Comparison of ENCODE assay signal across 29 mouse cellular contexts in genomic region chr13:52576021-52576614, GRCm38 (mm10). TPM values are rescaled to one million over a fixed set of nuclear protein-coding genes. Genes with fewer than 3 reads are reported as not detected.
A peak's percentile ranks its signal among the peaks of the same experiment; 100 is the strongest.
DNase-seq lines count a peak whose midpoint lies in the region; ATAC-seq and TF ChIP-seq lines count a peak whose summit lies in the region.
"Had no signal": no experiment of that assay in that cellular context is flagged by ENCODE, and none has a peak within 500 bp of the region (broad histone marks: within the 10 kb centered on the region; RNA-seq: fewer than 3 reads in every experiment).

No protein-coding gene starts in this region.

- H3K27me3 ChIP-seq in heart, embryonic 12.5 days (replicated peaks), result no peaks in the 10 kb centered on the region
- H3K27me3 ChIP-seq in megakaryocyte, embryonic 14.5 days (replicated peaks), result no peaks in the 10 kb centered on the region
- no peaks in the 10 kb centered on the region for H3K27me3 ChIP-seq in CH12.LX (replicated peaks)
- H3K27me3 ChIP-seq: embryonic facial prominence, embryonic 12.5 days; intestine, embryonic 15.5 days; kidney, embryonic 15.5 days; liver, embryonic 15.5 days had no signal

- no peaks in the 10 kb centered on the region for H3K36me3 ChIP-seq in heart, embryonic 12.5 days
- H3K36me3 ChIP-seq in megakaryocyte, embryonic 14.5 days (replicated peaks; ENCODE audit: low read length), result peaks cover 10% of the 10 kb centered on the region
- H3K36me3 ChIP-seq in CH12.LX (replicated peaks in 1 of 2; ENCODE audit: control insufficient read depth in 1 of 2, insufficient read depth in 1 of 2, low read length in 1 of 2) (no peaks in the 10 kb centered on the region), macrophage (ENCODE audit: inconsistent target) (no peaks in the 10 kb centered on the region)
- H3K36me3 ChIP-seq: embryonic facial prominence, embryonic 12.5 days; forebrain, embryonic 12.5 days; hindbrain, embryonic 10.5 days; intestine, embryonic 15.5 days; kidney, embryonic 15.5 days; limb, embryonic 12.5 days; liver, embryonic 15.5 days had no signal

- 0 out of 2 replicates have a peak, but pooled peaks cover 2% of the 10 kb centered on the region for H3K9me3 ChIP-seq in heart, embryonic 12.5 days (replicated peaks)
- peaks cover 4% of the 10 kb centered on the region; the same call in 1 of the 2 replicates for H3K9me3 ChIP-seq in megakaryocyte, embryonic 14.5 days
- peaks cover 7% of the 10 kb centered on the region for H3K9me3 ChIP-seq in CH12.LX (replicated peaks; ENCODE audit: low read length)
- H3K9me3 ChIP-seq: embryonic facial prominence, embryonic 12.5 days; forebrain, embryonic 12.5 days; hindbrain, embryonic 10.5 days; intestine, embryonic 15.5 days; kidney, embryonic 15.5 days; limb, embryonic 12.5 days; liver, embryonic 15.5 days had no signal

- peak overlapping the region; percentile 3; the same call in 1 of the 2 replicates for H3K9ac ChIP-seq in heart, embryonic 12.5 days
- H3K9ac ChIP-seq in CH12.LX (ENCODE audit: insufficient read depth, low read depth), result no peak overlapping the region
- H3K9ac ChIP-seq: embryonic facial prominence, embryonic 12.5 days; forebrain, embryonic 12.5 days; intestine, embryonic 15.5 days; kidney, embryonic 15.5 days; limb, embryonic 12.5 days; liver, embryonic 15.5 days had no signal

- no peak; the same call in 1 of the 2 replicates for TF ChIP-seq RAD21 in CH12.LX (IDR thresholded peaks at IDR 0.05; ENCODE audit: low read depth, low read length)

- in situ Hi-C loops in CH12.LX (cut with MboI; ENCODE audit: low pct_ligation_motif_present, low pct_unique_long_range_greater_than_20kb, low sequenced_read_pairs), result no loop called here

- H3K4me2 ChIP-seq in heart, embryonic 12.5 days, result no peak overlapping the region; the same call in 1 of the 2 replicates
- H3K4me2 ChIP-seq in CH12.LX (ENCODE audit: insufficient read depth, low read depth, poor library complexity, severe bottlenecking), result peak overlapping the region; percentile 9
- H3K4me2 ChIP-seq: embryonic facial prominence, embryonic 12.5 days; forebrain, embryonic 12.5 days; intestine, embryonic 15.5 days; limb, embryonic 12.5 days; liver, embryonic 15.5 days; midbrain, embryonic 11.5 days had no signal

- no peak for DNase-seq in heart, adult 11 months
- no peak for DNase-seq in CH12.LX (ENCODE audit: extremely low read depth)
- no peak for DNase-seq in thymus, postnatal 10 days (ENCODE audit: low spot score in 2 of 2)
- DNase-seq: adrenal gland, adult 2 months; B cell, adult 2 months; cerebellum, adult 18-20 months; cerebellum, postnatal 14 days; gastrocnemius, postnatal 25 days; kidney, postnatal 36 days; lung, postnatal 4 days; right cerebral cortex, postnatal 25 days; thymus, adult 2 months had no signal

- H3K79me2 ChIP-seq in CH12.LX (replicated peaks; ENCODE audit: control insufficient read depth, extremely low read depth, insufficient read depth, poor library complexity, severe bottlenecking) (no peaks in the 10 kb centered on the region), macrophage (ENCODE audit: inconsistent target) (no peaks in the 10 kb centered on the region)

- ATAC-seq in heart, embryonic 12.5 days (ENCODE audit: insufficient number of reproducible peaks, low FRiP score), result no peak
- ATAC-seq in megakaryocyte, adult 5-6 weeks (ENCODE audit: poor library complexity, severe bottlenecking), result no peak
- ATAC-seq: hindbrain, embryonic 16.5 days; intestine, embryonic 15.5 days had no signal

- H3K27ac ChIP-seq in heart, embryonic 12.5 days (ENCODE audit: poor library complexity, severe bottlenecking), result peak overlapping the region; percentile 87; the same call in 1 of the 2 replicates
- H3K27ac ChIP-seq in CH12.LX (ENCODE audit: insufficient read depth, low read depth), result peak overlapping the region; percentile 20
- H3K27ac ChIP-seq in macrophage, result peak overlapping the region; percentile 44
- H3K27ac ChIP-seq: embryonic facial prominence, embryonic 12.5 days; forebrain, embryonic 12.5 days; intestine, embryonic 15.5 days; limb, embryonic 12.5 days; liver, embryonic 15.5 days; stomach, postnatal 0 days had no signal

- peaks cover 39% of the 10 kb centered on the region for H3K4me1 ChIP-seq in heart, embryonic 12.5 days (replicated peaks)
- peaks cover 99% of the 10 kb centered on the region for H3K4me1 ChIP-seq in megakaryocyte, embryonic 14.5 days
- H3K4me1 ChIP-seq in CH12.LX (ENCODE audit: control insufficient read depth in 1 of 2, insufficient read depth in 2 of 2), result peaks cover 44 to 74% of the 10 kb centered on the region in 2 experiments
- H3K4me1 ChIP-seq: intestine, embryonic 15.5 days had no signal

- peak; percentile 66 for TF ChIP-seq EP300 in CH12.LX (IDR thresholded peaks at IDR 0.05; ENCODE audit: low read length)

- no peak overlapping the region for H3K4me3 ChIP-seq in heart, embryonic 12.5 days
- H3K4me3 ChIP-seq in megakaryocyte, embryonic 14.5 days (replicated peaks), result peak overlapping the region; percentile 89
- H3K4me3 ChIP-seq in CH12.LX (replicated peaks in 1 of 3; ENCODE audit: low read depth in 2 of 3, low read length in 2 of 3, poor library complexity in 1 of 3), result no peak overlapping the region
- H3K4me3 ChIP-seq in macrophage (ENCODE audit: inconsistent target), result no peak overlapping the region
- H3K4me3 ChIP-seq: embryonic facial prominence, embryonic 12.5 days; erythroblast, embryonic 14.5 days; forebrain, embryonic 12.5 days; heart, adult 2 months; hindbrain, embryonic 10.5 days; intestine, embryonic 15.5 days; kidney, embryonic 15.5 days; limb, embryonic 12.5 days; liver, embryonic 15.5 days had no signal

- dilution Hi-C loops in CH12.LX (cut with MboI; ENCODE audit: extremely low pct_ligation_motif_present, extremely low pct_unique_long_range_greater_than_20kb, low sequenced_read_pairs), result no loop called here

- TF ChIP-seq CTCF in CH12.LX (conservative IDR thresholded peaks at IDR 0.05 in 1 of 2, IDR thresholded peaks at IDR 0.05 in 1 of 2; ENCODE audit: low read depth in 2 of 2, low read length in 2 of 2), result no peak

- no peak for TF ChIP-seq POLR2A in CH12.LX (IDR thresholded peaks at IDR 0.05; ENCODE audit: low read depth, low read length)

- 26% methylated on average over 7 of the region's 7 CpGs for WGBS in heart, embryonic 12.5 days
- WGBS in macrophage (ENCODE audit: missing documents), result 55% methylated on average over 7 of the region's 7 CpGs

TF ChIP-seq in CH12.LX, 34 proteins besides CTCF, POLR2A, EP300 and RAD21 (continues in another document):
- TF ChIP-seq JUN (IDR thresholded peaks at IDR 0.05; ENCODE audit: insufficient read depth, low read depth, low read length) (no peak), NELFE (IDR thresholded peaks at IDR 0.05; ENCODE audit: low read depth, low read length) (no peak), BHLHE40 (IDR thresholded peaks at IDR 0.05; ENCODE audit: low read depth, low read length) (peak; percentile 77), IRF4 (IDR thresholded peaks at IDR 0.05; ENCODE audit: low read depth, low read length) (peak; percentile 56; the same call in 1 of the 2 replicates), HCFC1 (IDR thresholded peaks at IDR 0.05; ENCODE audit: low read depth, low read length) (0 out of 2 replicates have a peak, but pooled peaks have one; percentile 20), GABPA (IDR thresholded peaks at IDR 0.05; ENCODE audit: insufficient replicate concordance, low read depth, low read length) (no peak), UBTF (IDR thresholded peaks at IDR 0.05; ENCODE audit: low read depth, low read length) (no peak), RCOR1 (conservative IDR thresholded peaks at IDR 0.05; ENCODE audit: low read depth, low read length) (0 out of 2 replicates have a peak, but pooled peaks have one; percentile 46), ZKSCAN1 (IDR thresholded peaks at IDR 0.05; ENCODE audit: borderline replicate concordance, low read depth, low read length) (no peak), CHD2 (IDR thresholded peaks at IDR 0.05; ENCODE audit: low read length) (0 out of 2 replicates have a peak, but pooled peaks have one; percentile 32), MAX (IDR thresholded peaks at IDR 0.05; ENCODE audit: low read length) (no peak; the same call in 1 of the 2 replicates), TCF12 (IDR thresholded peaks at IDR 0.05; ENCODE audit: low read depth, low read length) (peak; percentile 51; the same call in 1 of the 2 replicates), SMC3 (IDR thresholded peaks at IDR 0.05; ENCODE audit: low read depth, low read length) (no peak), CHD1 (IDR thresholded peaks at IDR 0.05; ENCODE audit: low read depth, low read length) (no peak), MAZ (IDR thresholded peaks at IDR 0.05; ENCODE audit: low read depth, low read length) (0 out of 2 replicates have a peak, but pooled peaks have one; percentile 21)

RNA-seq across cellular contexts. Expression of gene Syk, which starts 6.9 kb away (rescaled TPM):
- polyA plus RNA-seq in heart, embryonic 12.5 days (2016; fragmentation: Nextera tagmentation; extraction: Ambion mirVana), result 8.7 and 8.8 TPM in 2 replicates
- 33.3 and 55.7 TPM in 2 replicates for polyA plus RNA-seq in megakaryocyte, embryonic 14.5 days (2012; ENCODE audit: insufficient read depth, low replicate concordance)
- 87.8 and 90.2 TPM in 2 replicates for total RNA-seq in megakaryocyte, adult 5-6 weeks (2015)
- 157 and 178 TPM in 2 replicates for total RNA-seq in megakaryocyte, adult 5-6 weeks (2017)
- 151 and 163 TPM in 2 replicates for total RNA-seq in CH12.LX (2012; rRNA removed)
- 108 and 117 TPM in 2 replicates for total RNA-seq in CH12.LX (2014; rRNA removed)
- 171 and 185 TPM in 2 replicates for polyA plus RNA-seq in CH12.LX (2012; ENCODE audit: insufficient read length, low read depth)
- 1,000 to 10,000 TPM in 18 of 26 experiments, 100 to 1,000 TPM in 8; 824 to 3,159 (median 1,302) TPM for total RNA-seq in macrophage (2018; cell fraction: chromatin; rRNA removed)
- 100 to 1,000 TPM; 254 to 524 (median 295) TPM for total RNA-seq in macrophage (2018; cell fraction: cytosol; rRNA removed)
- total RNA-seq in macrophage (2018; cell fraction: nucleus; rRNA removed), result 1,000 to 10,000 TPM in 13 of 26 experiments, 100 to 1,000 TPM in 13; 380 to 1,577 (median 999) TPM
- polyA plus RNA-seq in macrophage (2018), result 133 to 298 TPM (median 216 TPM) in 3 replicates

RNA-seq across cellular contexts. Expression of gene Diras2, which starts 45.0 kb away (rescaled TPM):
- polyA plus RNA-seq in heart, embryonic 12.5 days (2016; fragmentation: Nextera tagmentation; extraction: Ambion mirVana), result 1.3 and 1.6 TPM in 2 replicates
- polyA plus RNA-seq in megakaryocyte, embryonic 14.5 days (2012; ENCODE audit: insufficient read depth, low replicate concordance), result 1.3 TPM in 1 of 2 replicates, not detected in the other
- 0.30 and 0.54 TPM in 2 replicates for total RNA-seq in megakaryocyte, adult 5-6 weeks (2015)
- total RNA-seq in megakaryocyte, adult 5-6 weeks (2017), result 0.04 TPM in 1 of 2 replicates, not detected in the other
- total RNA-seq in CH12.LX (2012; rRNA removed) (6.5 and 8.5 TPM in 2 replicates), CH12.LX (2014; rRNA removed) (2.8 and 3.0 TPM in 2 replicates)
- polyA plus RNA-seq in CH12.LX (2012; ENCODE audit: insufficient read length, low read depth) (3.6 and 3.9 TPM in 2 replicates), macrophage (2018) (0.11 to 0.42 TPM (median 0.29 TPM) in 3 replicates)
- under 1 TPM in 13 of 26 experiments, not detected in 13; 0.10 to 0.34 (median 0.22) TPM for total RNA-seq in macrophage (2018; cell fraction: chromatin; rRNA removed)
- total RNA-seq in macrophage (2018; cell fraction: cytosol; rRNA removed), result under 1 TPM; 0.05 to 0.49 (median 0.20) TPM
- total RNA-seq in macrophage (2018; cell fraction: nucleus; rRNA removed), result under 1 TPM in 18 of 26 experiments, not detected in 8; 0.06 to 0.39 (median 0.20) TPM
- total RNA-seq: MEL had no signal
- polyA plus RNA-seq: erythroblast, embryonic 14.5 days had no signal

Comparison
In these comparisons a context has a peak if more than half of its experiments do, and no peak if none do; other contexts are left out.
1. H3K27ac ChIP-seq: peak in every context shown above with its lines; median percentile 87 in heart, embryonic 12.5 days; 44 in macrophage; 20 in CH12.LX.